32 mouse cellular contexts compared by ENCODE assay signal in genomic region chr1:181037623-181038022, GRCm38 (mm10). TPM values are rescaled to one million over a fixed set of nuclear protein-coding genes. Genes with fewer than 3 reads are reported as not detected.
DNase-seq lines count a peak whose midpoint lies in the region; ATAC-seq and TF ChIP-seq lines count a peak whose summit lies in the region.
"Had no signal": no experiment of that assay in that cellular context is flagged by ENCODE, and none has a peak within 500 bp of the region (broad histone marks: within the 10 kb centered on the region; RNA-seq: fewer than 3 reads in every experiment).

No protein-coding gene starts in this region.

- no peak overlapping the region for H3K9ac ChIP-seq in MEL (ENCODE audit: control insufficient read depth, low read depth, low read length, poor library complexity, severe bottlenecking)
- no peak overlapping the region for H3K9ac ChIP-seq in liver, embryonic 16.5 days (ENCODE audit: low read depth, low read length)
- H3K9ac ChIP-seq: embryonic facial prominence, embryonic 13.5 days; heart, embryonic 12.5 days; lung, embryonic 14.5 days; midbrain, embryonic 15.5 days; neural tube, embryonic 12.5 days had no signal

- peaks cover 0 to under 1% of the 10 kb centered on the region in 2 experiments; a peak in 1 of 4 replicates for H3K27me3 ChIP-seq in MEL (ENCODE audit: control insufficient read depth in 1 of 2, insufficient read depth in 2 of 2, low read length in 2 of 2)
- H3K27me3 ChIP-seq in liver, embryonic 16.5 days (ENCODE audit: control insufficient read depth, insufficient read depth, low read depth, low read length), result peaks cover 7% of the 10 kb centered on the region
- H3K27me3 ChIP-seq: neural tube, embryonic 12.5 days had no signal

- no peak for TF ChIP-seq POLR2A in MEL (IDR thresholded peaks at IDR 0.05; ENCODE audit: control insufficient read depth in 1 of 2, insufficient read depth in 1 of 2, low read depth in 1 of 2, low read length in 2 of 2, poor library complexity in 1 of 2)

- peak; percentile 36 to 67; a peak in 3 of 4 replicates for TF ChIP-seq EP300 in MEL (IDR thresholded peaks at IDR 0.05; ENCODE audit: low read depth in 1 of 2, low read length in 2 of 2)

- TF ChIP-seq RAD21 in MEL (IDR thresholded peaks at IDR 0.05; ENCODE audit: low read depth, low read length), result no peak

- no peaks in the 10 kb centered on the region for H3K79me2 ChIP-seq in MEL (ENCODE audit: control insufficient read depth, insufficient read depth, low read length, poor library complexity)

- TF ChIP-seq CTCF in MEL (IDR thresholded peaks at IDR 0.05 in 2 of 3, conservative IDR thresholded peaks at IDR 0.05 in 1 of 3; ENCODE audit: control insufficient read depth in 1 of 3, insufficient read depth in 1 of 3, low read depth in 2 of 3, low read length in 3 of 3, poor library complexity in 1 of 3, severe bottlenecking in 1 of 3), result no peak

- 42% methylated on average over 4 of the region's 4 CpGs for WGBS in liver, embryonic 16.5 days (ENCODE audit: insufficient replicate concordance)

- H3K4me1 ChIP-seq in MEL (ENCODE audit: control insufficient read depth in 1 of 2, insufficient read depth in 2 of 2, low read length in 2 of 2), result peaks cover 9 to 25% of the 10 kb centered on the region in 2 experiments
- H3K4me1 ChIP-seq in liver, embryonic 16.5 days (ENCODE audit: control insufficient read depth, low read depth, low read length), result no peaks in the 10 kb centered on the region
- H3K4me1 ChIP-seq: embryonic facial prominence, embryonic 13.5 days; heart, embryonic 12.5 days; midbrain, embryonic 15.5 days; neural tube, embryonic 12.5 days had no signal

- H3K4me2 ChIP-seq in liver, embryonic 16.5 days (ENCODE audit: low read depth, low read length), result no peak overlapping the region
- H3K4me2 ChIP-seq: embryonic facial prominence, embryonic 13.5 days; heart, embryonic 12.5 days; lung, embryonic 14.5 days; midbrain, embryonic 15.5 days; neural tube, embryonic 12.5 days had no signal

- no peak overlapping the region for H3K4me3 ChIP-seq in MEL (ENCODE audit: control insufficient read depth in 1 of 2, insufficient read depth in 1 of 2, low read depth in 2 of 2, low read length in 2 of 2)
- H3K4me3 ChIP-seq in liver, embryonic 16.5 days (ENCODE audit: low read depth, low read length), result no peak overlapping the region
- H3K4me3 ChIP-seq: embryonic facial prominence, embryonic 13.5 days; erythroblast, embryonic 14.5 days; heart, embryonic 12.5 days; layer of hippocampus, adult 2 months; midbrain, embryonic 15.5 days; neural tube, embryonic 12.5 days had no signal

- no peak overlapping the region for H3K27ac ChIP-seq in MEL (ENCODE audit: control insufficient read depth, low read depth, low read length)
- H3K27ac ChIP-seq in liver, embryonic 16.5 days (ENCODE audit: low read length), result no peak overlapping the region; the same call in 1 of the 2 replicates
- H3K27ac ChIP-seq: embryonic facial prominence, embryonic 13.5 days; kidney, postnatal 0 days; layer of hippocampus, adult 2 months; midbrain, embryonic 15.5 days; neural tube, embryonic 12.5 days had no signal

- DNase-seq in adrenal gland, postnatal 36 days, result peak; percentile 38 to 43
- no peak for DNase-seq in adrenal gland, adult 8-10 months
- peak; percentile 20 for DNase-seq in kidney, postnatal 10 days
- DNase-seq in kidney, postnatal 4 days, result no peak
- peak; percentile 65 for DNase-seq in MEL (ENCODE audit: low read depth, low spot score)
- no peak for DNase-seq in lung, postnatal 14 days
- no peak for DNase-seq in layer of hippocampus, postnatal 14 days (ENCODE audit: low spot score in 2 of 2)
- DNase-seq: cerebellum, adult 9-10 months; gastrocnemius, postnatal 10 days; heart, adult 18-20 months; heart, postnatal 14 days; lung, embryonic 14.5 days; lung, postnatal 36 days; right cerebral cortex, adult 18-20 months; right cerebral cortex, postnatal 4 days; thymus, postnatal 25 days had no signal

- ATAC-seq in liver, embryonic 16.5 days (ENCODE audit: low read depth), result peak; percentile 72
- ATAC-seq: CD4-positive, CD25-positive, alpha-beta regulatory T cell, adult 4 months; forebrain, embryonic 14.5 days; intestine, postnatal 0 days; midbrain, embryonic 15.5 days had no signal

- peaks cover 0 to 18% of the 10 kb centered on the region in 2 experiments; a peak in 2 of 4 replicates for H3K36me3 ChIP-seq in MEL (ENCODE audit: control insufficient read depth in 1 of 2, insufficient read depth in 2 of 2, low read length in 2 of 2)
- H3K36me3 ChIP-seq in liver, embryonic 16.5 days (ENCODE audit: control insufficient read depth, insufficient read depth), result no peaks in the 10 kb centered on the region
- H3K36me3 ChIP-seq: embryonic facial prominence, embryonic 13.5 days; heart, embryonic 12.5 days; midbrain, embryonic 15.5 days; neural tube, embryonic 12.5 days had no signal

- no peaks in the 10 kb centered on the region for H3K9me3 ChIP-seq in MEL (replicated peaks; ENCODE audit: insufficient read depth, low read length)
- H3K9me3 ChIP-seq in liver, embryonic 16.5 days (replicated peaks; ENCODE audit: control insufficient read depth, low read length), result no peaks in the 10 kb centered on the region
- H3K9me3 ChIP-seq: embryonic facial prominence, embryonic 13.5 days; heart, embryonic 12.5 days; midbrain, embryonic 15.5 days; neural tube, embryonic 12.5 days had no signal

TF ChIP-seq in MEL, 35 proteins besides CTCF, POLR2A, EP300 and RAD21:
- TF ChIP-seq GATA1 (IDR thresholded peaks at IDR 0.05; ENCODE audit: low read depth, low read length) (0 out of 2 replicates have a peak, but pooled peaks have one; percentile 11), ETS1 (IDR thresholded peaks at IDR 0.05; ENCODE audit: low read depth, low read length) (peak; percentile 78), ZKSCAN1 (IDR thresholded peaks at IDR 0.05; ENCODE audit: low read depth, low read length) (no peak), ZNF384 (IDR thresholded peaks at IDR 0.05; ENCODE audit: low read depth, low read length) (peak; percentile 75), TCF12 (IDR thresholded peaks at IDR 0.05; ENCODE audit: low read depth, low read length) (peak; percentile 77; the same call in 1 of the 2 replicates), MYC (IDR thresholded peaks at IDR 0.05; ENCODE audit: low read depth, low read length) (no peak), MYB (IDR thresholded peaks at IDR 0.05; ENCODE audit: low read depth, low read length) (0 out of 2 replicates have a peak, but pooled peaks have one; percentile 36), TAL1 (IDR thresholded peaks at IDR 0.05; ENCODE audit: low read length) (0 out of 2 replicates have a peak, but pooled peaks have one; percentile 14)

RNA-seq across cellular contexts. Expression of gene 9130409I23Rik, which starts 13.4 kb away (rescaled TPM):
- not detected for total RNA-seq in adrenal gland, postnatal 36 days (2021)
- total RNA-seq in adrenal gland, adult 8-10 months (2022), result not detected
- not detected in 2 replicates for total RNA-seq in MEL (2012; rRNA removed)
- polyA plus RNA-seq in MEL (2012; ENCODE audit: insufficient read depth in 1 of 2, insufficient read length in 2 of 2, low read depth in 1 of 2, low replicate concordance in 2 of 2, missing spikeins in 1 of 2), result not detected
- 0.15 TPM in 2 replicates for polyA plus RNA-seq in liver, embryonic 16.5 days (2015; fragmentation: Nextera tagmentation; extraction: Ambion mirVana)
- total RNA-seq in layer of hippocampus, postnatal 14 days (2021), result not detected
- total RNA-seq: gastrocnemius, postnatal 10 days; heart, adult 18-20 months; heart, postnatal 14 days; left cerebral cortex, postnatal 14 days had no signal
- polyA plus RNA-seq: brain, embryonic 14.5 days; CD4-positive, CD25-positive, alpha-beta regulatory T cell, adult 4 months; embryonic facial prominence, embryonic 13.5 days; erythroblast, embryonic 14.5 days; forebrain, embryonic 14.5 days; heart, embryonic 12.5 days; hindbrain, embryonic 11.5 days; limb, embryonic 14.5 days; midbrain, embryonic 15.5 days; neural tube, embryonic 12.5 days; stomach, embryonic 14.5 days had no signal

RNA-seq across cellular contexts. Expression of gene Ephx1, which starts 16.9 kb away (rescaled TPM):
- 100 to 1,000 TPM; 139 to 160 TPM for total RNA-seq in adrenal gland, postnatal 36 days (2021)
- total RNA-seq in adrenal gland, adult 8-10 months (2022), result 100 to 1,000 TPM; 324 to 382 (median 360) TPM
- 0.15 and 0.23 TPM in 2 replicates for total RNA-seq in MEL (2012; rRNA removed)
- polyA plus RNA-seq in MEL (2012; ENCODE audit: insufficient read depth in 1 of 2, insufficient read length in 2 of 2, low read depth in 1 of 2, low replicate concordance in 2 of 2, missing spikeins in 1 of 2), result under 1 TPM in 1 of 2 experiments, not detected in 1; 0.39 TPM
- polyA plus RNA-seq in liver, embryonic 16.5 days (2015; fragmentation: Nextera tagmentation; extraction: Ambion mirVana), result 10.1 and 11.3 TPM in 2 replicates
- total RNA-seq in layer of hippocampus, postnatal 14 days (2021), result 10 to 100 TPM; 19.7 to 28.3 TPM
- polyA plus RNA-seq: erythroblast, embryonic 14.5 days had no signal

Comparison
In these comparisons a context has a peak if more than half of its experiments do, and no peak if none do; other contexts are left out.
1. DNase-seq: peak in adrenal gland, postnatal 36 days (2 of 2), kidney, postnatal 10 days (single experiment) and MEL (single experiment); none in adrenal gland, adult 8-10 months (single experiment), kidney, postnatal 4 days (0 of 2), lung, postnatal 14 days (single experiment) and layer of hippocampus, postnatal 14 days (0 of 2).
2. RNA of gene Ephx1, which starts 16.9 kb away (total RNA-seq): 324 to 382 TPM in adrenal gland, adult 8-10 months, 139 to 160 TPM in adrenal gland, postnatal 36 days and 19.7 to 28.3 TPM in layer of hippocampus, postnatal 14 days; 0.15 to 0.23 TPM in MEL; every median in the first group is over 10 times any median in the second.